Mouse (Mus musculus) hindbrain, embryonic 16.5 days (tissue): ENCODE data around the gene Brca1. TPM values are rescaled to one million over a fixed set of nuclear protein-coding genes. Genes with fewer than 3 reads are reported as not detected.

Experiments used
- ATAC-seq: fragments of 200-750 bp; cut with Nextera tagmentation; 2 replicates; pipeline ENCODE4 v1.8.0; 2017; ENCODE audit warnings: moderate TSS enrichment, moderate library complexity
- H3K27ac ChIP-seq: fragments of 300-500 bp; sonication (generic); 2 replicates; pipeline ENCODE4 v1.5.1; 2014; ENCODE audit warnings: low read depth, mild to moderate bottlenecking, control low read depth, low read length, moderate library complexity
- H3K27me3 ChIP-seq: fragments of 300-500 bp; sonication (generic); replicated peaks from 2 replicates; pipeline ENCODE4 v1.6.1; 2014; ENCODE audit warnings: low read length; ENCODE audit not compliant: control insufficient read depth, insufficient read depth
- H3K36me3 ChIP-seq: fragments of 300-500 bp; sonication (generic); 2 replicates; pipeline ENCODE4 v1.6.1; 2014; ENCODE audit warnings: mild to moderate bottlenecking, low read length, moderate library complexity, mixed read lengths; ENCODE audit not compliant: control insufficient read depth, insufficient read depth
- H3K4me1 ChIP-seq: fragments of 300-500 bp; sonication (generic); 2 replicates; pipeline ENCODE4 v1.6.1; 2014; ENCODE audit warnings: low read depth, low read length; ENCODE audit not compliant: control insufficient read depth, insufficient read depth
- H3K4me2 ChIP-seq: fragments of 300-500 bp; sonication (generic); 2 replicates; pipeline ENCODE4 v1.6.1; 2014; ENCODE audit warnings: mild to moderate bottlenecking, low read length, control low read depth, moderate library complexity
- H3K4me3 ChIP-seq: fragments of 300-500 bp; sonication (generic); 2 replicates; pipeline ENCODE4 v1.5.1; 2014; ENCODE audit warnings: mild to moderate bottlenecking, low read length, control low read depth, moderate library complexity
- H3K9ac ChIP-seq: fragments of 300-500 bp; sonication (generic); 2 replicates; pipeline ENCODE4 v1.6.1; 2014; ENCODE audit warnings: low read depth, mild to moderate bottlenecking, control low read depth, low read length, moderate library complexity
- H3K9me3 ChIP-seq: fragments of 300-500 bp; sonication (generic); 2 replicates; pipeline ENCODE4 v1.6.1; 2014; ENCODE audit warnings: mild to moderate bottlenecking, low read length, moderate library complexity; ENCODE audit not compliant: control insufficient read depth
- WGBS: fragments of 180-500 bp; shearing (Covaris S2); extraction: QIAGEN DNeasy Blood & Tissue Kit; methylation state at CpG from one replicate; pipeline ENCODE4 v1.1.7; 2014; 5-methylcytosine and 5-hydroxymethylcytosine counted together
- polyA plus RNA-seq: library from polyadenylated mRNA; unstranded; fragments of >200 nt; fragmentation: Nextera tagmentation; extraction: Ambion mirVana; gene quantifications from 2 replicates; pipeline ENCODE4 v1.2.1, GENCODE M21; 2015

Gene Brca1
- polyA plus RNA-seq, 1 experiment from 2014 or later: 2.0 TPM

- H3K27me3 ChIP-seq: no peaks in the 10 kb centered on the region
- H3K4me1 ChIP-seq: peaks cover 34% of the 10 kb centered on the region
- no peak overlapping the region for H3K4me3 ChIP-seq
- WGBS: 21% methylated on average over 13 of the region's 13 CpGs
- H3K36me3 ChIP-seq: peaks cover 34% of the 10 kb centered on the region
- ATAC-seq: no peak
- H3K27ac ChIP-seq: no peak overlapping the region
- H3K9me3 ChIP-seq: no peaks in the 10 kb centered on the region
- no peak overlapping the region for H3K9ac ChIP-seq
- H3K4me2 ChIP-seq: peak overlapping the region; percentile 61
Observed at GRCm38 (mm10) chr11:101462583-101463440, 88.9 kb downstream of the Brca1 start.

GRCm38 (mm10) chr11:101462141-101462540, 89.6 kb downstream of the Brca1 start:
- H3K27me3 ChIP-seq: no peaks in the 10 kb centered on the region
- H3K9me3 ChIP-seq: no peaks in the 10 kb centered on the region
- H3K4me3 ChIP-seq: no peak overlapping the region
- H3K36me3 ChIP-seq: peaks cover 36% of the 10 kb centered on the region
- WGBS: 54% methylated on average over 14 of the region's 14 CpGs
- no peak overlapping the region for H3K27ac ChIP-seq
- peaks cover 31% of the 10 kb centered on the region for H3K4me1 ChIP-seq
- no peak for ATAC-seq
- no peak overlapping the region for H3K9ac ChIP-seq
- no peak overlapping the region for H3K4me2 ChIP-seq

- Histone ChIP-seq H3K4me3 (no peak overlapping the region), H3K4me1 (peaks cover 24% of the 10 kb centered on the region), H3K36me3 (peaks cover 36% of the 10 kb centered on the region), H3K27ac (no peak overlapping the region), H3K9me3 (no peaks in the 10 kb centered on the region), H3K27me3 (no peaks in the 10 kb centered on the region), H3K9ac (no peak overlapping the region), H3K4me2 (no peak overlapping the region)
- ATAC-seq: no peak
- WGBS: 91% methylated on average over 15 of the region's 15 CpGs
Observed at GRCm38 (mm10) chr11:101460321-101460720, 91.4 kb downstream of the Brca1 start.

GRCm38 (mm10) chr11:101459716-101460115, 92.0 kb downstream of the Brca1 start:
- Histone ChIP-seq H3K27me3 (no peaks in the 10 kb centered on the region), H3K36me3 (peaks cover 36% of the 10 kb centered on the region)
- no peak; the same call in 1 of the 2 replicates for ATAC-seq

GRCm38 (mm10) chr11:101458217-101458616, 93.5 kb downstream of the Brca1 start:
- Histone ChIP-seq H3K27ac (no peak overlapping the region), H3K36me3 (peaks cover 36% of the 10 kb centered on the region), H3K4me1 (peaks cover 11% of the 10 kb centered on the region), H3K9ac (no peak overlapping the region; the same call in 1 of the 2 replicates), H3K9me3 (no peaks in the 10 kb centered on the region), H3K27me3 (no peaks in the 10 kb centered on the region), H3K4me3 (no peak overlapping the region), H3K4me2 (no peak overlapping the region)
- WGBS: 85% methylated on average over 12 of the region's 12 CpGs
- no peak for ATAC-seq

More at GRCm38 (mm10) chr11:101459716-101460115, 92.0 kb downstream of the Brca1 start:
- Histone ChIP-seq H3K9ac (no peak overlapping the region), H3K4me1 (peaks cover 24% of the 10 kb centered on the region), H3K4me2 (no peak overlapping the region), H3K4me3 (no peak overlapping the region), H3K9me3 (no peaks in the 10 kb centered on the region), H3K27ac (no peak overlapping the region)
- 35% methylated on average over 6 of the region's 6 CpGs for WGBS

GRCm38 (mm10) chr11:101457631-101458030, 94.1 kb downstream of the Brca1 start:
- Histone ChIP-seq H3K27me3 (no peaks in the 10 kb centered on the region), H3K36me3 (peaks cover 36% of the 10 kb centered on the region), H3K9me3 (no peaks in the 10 kb centered on the region), H3K9ac (no peak overlapping the region), H3K4me3 (no peak overlapping the region), H3K4me1 (peaks cover 6% of the 10 kb centered on the region), H3K4me2 (no peak overlapping the region), H3K27ac (no peak overlapping the region)
- 93% methylated on average over 9 of the region's 9 CpGs for WGBS
- no peak for ATAC-seq

- Histone ChIP-seq H3K27ac (no peak overlapping the region), H3K9me3 (no peaks in the 10 kb centered on the region), H3K27me3 (no peaks in the 10 kb centered on the region), H3K4me1 (no peaks in the 10 kb centered on the region), H3K36me3 (peaks cover 25% of the 10 kb centered on the region), H3K4me2 (no peak overlapping the region), H3K4me3 (no peak overlapping the region), H3K9ac (no peak overlapping the region)
- WGBS: 89% methylated on average over 7 of the region's 7 CpGs
- no peak for ATAC-seq
Observed at GRCm38 (mm10) chr11:101455627-101456026, 96.1 kb downstream of the Brca1 start.

GRCm38 (mm10) chr11:101454702-101455101, 97.1 kb downstream of the Brca1 start:
- no peak overlapping the region for H3K4me3 ChIP-seq
- H3K9ac ChIP-seq: no peak overlapping the region
- peak; percentile 67 for ATAC-seq
- H3K4me1 ChIP-seq: no peaks in the 10 kb centered on the region
- no peak overlapping the region for H3K4me2 ChIP-seq
- no peaks in the 10 kb centered on the region for H3K9me3 ChIP-seq
- peaks cover 15% of the 10 kb centered on the region for H3K36me3 ChIP-seq
- WGBS: 30% methylated on average over 6 of the region's 6 CpGs
- peak overlapping the region; percentile 26; the same call in 1 of the 2 replicates for H3K27ac ChIP-seq
- H3K27me3 ChIP-seq: no peaks in the 10 kb centered on the region

- H3K4me3 ChIP-seq: no peak overlapping the region
- H3K27ac ChIP-seq: no peak overlapping the region
- no peaks in the 10 kb centered on the region for H3K9me3 ChIP-seq
- H3K4me2 ChIP-seq: no peak overlapping the region
- ATAC-seq: no peak
- H3K9ac ChIP-seq: no peak overlapping the region
- WGBS: 78% methylated on average over 10 of the region's 10 CpGs
- no peaks in the 10 kb centered on the region for H3K4me1 ChIP-seq
- H3K36me3 ChIP-seq: no peaks in the 10 kb centered on the region
- H3K27me3 ChIP-seq: no peaks in the 10 kb centered on the region
Observed at GRCm38 (mm10) chr11:101452093-101452774, 99.5 kb downstream of the Brca1 start.
